Mouse (Mus musculus) retina, adult 2 months (tissue): ENCODE measurements at regions not wholly inside any gene's neighbourhood (a gene's known extent, or its start where the extent isn't known, plus 50 kb on each side); places are given as distances from the start of the nearest gene placed in this dataset.

Source experiments
- DNase-seq: peaks from one replicate; pipeline ENCODE4 v3.0.0-alpha.2; 2012; ENCODE audit warnings: low read depth, low spot score

DNA sequence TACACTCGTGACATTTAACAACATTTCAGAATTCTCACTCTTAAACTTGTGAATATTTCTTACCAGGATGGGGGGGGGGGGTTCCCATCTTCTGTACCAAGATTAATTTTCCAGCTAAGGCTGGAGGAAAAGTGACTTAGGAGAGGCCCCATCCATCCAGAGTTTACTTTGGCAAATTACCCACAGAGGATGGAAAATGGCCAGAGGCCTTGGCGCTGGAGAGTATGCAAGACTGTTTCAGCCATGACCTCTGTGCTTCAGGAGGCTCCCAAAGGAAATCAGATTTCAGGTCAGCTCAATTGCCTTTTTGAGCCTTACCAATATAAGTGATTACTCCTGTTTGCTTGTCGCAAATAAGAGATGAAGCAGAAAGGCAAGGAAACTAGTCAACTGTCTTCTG, 143.4 kb upstream of the F930015N05Rik start:
- no peak for DNase-seq

DNA sequence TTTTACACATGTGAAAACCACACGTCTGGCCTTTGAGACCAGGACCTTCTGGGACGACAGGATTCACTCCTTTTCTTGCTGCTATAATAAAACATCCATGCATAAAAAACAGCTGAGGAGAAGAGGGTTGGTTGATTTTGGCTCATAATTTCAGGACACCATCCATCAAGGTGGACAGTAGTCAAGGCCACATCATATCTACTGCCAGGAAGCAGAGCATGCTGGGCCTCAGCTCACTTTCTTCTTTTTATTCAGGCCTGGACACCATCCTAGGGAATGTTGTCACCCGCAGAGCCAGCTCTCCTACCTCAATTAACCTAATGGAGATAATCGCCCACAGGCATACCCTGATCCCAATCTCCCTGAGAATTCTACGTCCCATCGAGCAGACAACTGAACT, 149.6 kb upstream of the F930015N05Rik start:
- no peak for DNase-seq

DNA sequence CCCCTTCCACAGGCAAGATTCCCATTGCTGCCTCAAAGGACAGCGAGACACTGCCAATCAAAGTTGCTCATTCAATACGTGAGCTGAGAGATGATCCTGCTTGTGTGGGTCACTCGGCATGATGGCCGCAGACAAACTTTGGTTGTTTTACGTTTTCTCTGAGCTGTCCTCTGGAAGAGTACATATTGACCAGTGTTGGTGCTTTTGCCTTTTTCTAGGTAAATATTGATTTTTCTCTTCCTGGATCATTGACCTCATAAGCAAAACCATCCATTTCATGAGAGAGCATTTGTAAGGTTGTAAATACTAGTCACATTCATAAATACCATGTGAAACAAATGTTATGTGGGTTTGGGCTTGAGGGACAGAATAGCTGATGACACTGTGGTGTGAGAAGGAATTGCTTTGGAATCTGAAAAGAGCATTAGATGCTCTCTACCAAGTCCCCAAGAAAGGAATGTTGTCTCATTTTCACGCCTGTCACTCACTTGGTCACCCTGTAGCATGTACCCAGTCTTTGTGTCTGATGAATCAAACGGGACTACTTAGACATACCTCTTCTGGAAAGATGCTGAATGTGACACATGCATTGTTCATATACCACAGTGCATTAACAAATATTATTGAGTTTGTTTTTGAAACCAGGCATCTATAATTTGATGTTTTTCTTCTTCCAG, 150.7 kb upstream of the F930015N05Rik start:
- no peak for DNase-seq

DNA sequence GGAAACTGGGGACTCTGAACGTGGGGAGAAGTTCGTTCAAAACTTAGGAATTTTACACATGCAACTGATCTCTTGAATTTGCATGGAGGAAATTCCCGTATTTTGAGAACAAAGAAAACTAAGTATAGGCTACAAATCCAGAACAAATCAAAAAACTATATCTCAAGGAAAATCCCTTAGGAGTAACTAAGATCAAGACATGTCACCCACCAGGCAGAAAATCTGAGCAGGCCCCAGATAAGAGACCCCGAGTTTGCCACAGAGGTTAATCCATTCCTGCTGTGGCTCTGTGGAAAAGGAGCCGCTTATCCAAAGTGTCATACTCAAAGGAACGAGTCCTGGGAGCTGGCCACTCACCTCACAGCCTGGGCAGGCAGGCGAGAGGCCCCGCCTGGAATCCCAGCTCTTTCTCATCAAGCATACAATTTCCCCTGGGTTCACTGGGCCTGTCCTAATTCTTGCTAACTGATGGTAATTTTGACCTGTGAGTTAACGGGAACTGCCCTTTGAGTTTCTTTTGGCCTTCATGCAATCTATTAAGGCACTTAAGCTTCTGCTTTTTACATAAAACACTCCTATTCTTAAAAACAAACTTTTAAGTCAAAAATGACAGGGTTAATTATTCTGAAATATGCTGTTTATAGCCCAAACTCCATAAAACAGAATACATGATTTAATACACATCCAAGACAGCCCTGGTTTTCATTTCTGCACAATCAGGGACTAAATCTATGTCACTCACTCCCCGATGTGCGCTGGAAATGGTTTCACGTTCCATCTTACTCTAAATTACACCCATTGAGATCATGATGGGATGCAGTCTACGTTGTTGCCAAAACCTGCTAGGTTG, 151.5 kb upstream of the F930015N05Rik start:
- DNase-seq: no peak

DNA sequence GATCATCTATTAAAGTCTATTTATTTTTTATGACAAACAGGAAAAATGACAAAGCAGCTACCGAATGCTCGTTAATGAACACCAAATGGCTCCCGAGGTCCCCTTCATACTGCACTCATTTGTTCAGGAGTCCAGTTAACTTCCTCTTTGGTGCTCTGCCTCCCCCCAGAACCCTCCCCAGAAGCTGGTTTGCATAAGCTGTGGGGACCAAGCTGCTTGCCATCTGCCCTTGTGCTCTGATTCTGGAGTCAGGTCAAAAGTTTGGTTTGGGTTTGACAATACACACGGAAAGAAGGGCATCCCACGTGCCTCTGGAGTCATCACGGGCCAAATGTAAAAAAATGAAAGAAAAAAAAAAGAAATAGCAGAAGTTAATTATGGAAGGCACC, 152.1 kb upstream of the F930015N05Rik start:
- no peak for DNase-seq

DNA sequence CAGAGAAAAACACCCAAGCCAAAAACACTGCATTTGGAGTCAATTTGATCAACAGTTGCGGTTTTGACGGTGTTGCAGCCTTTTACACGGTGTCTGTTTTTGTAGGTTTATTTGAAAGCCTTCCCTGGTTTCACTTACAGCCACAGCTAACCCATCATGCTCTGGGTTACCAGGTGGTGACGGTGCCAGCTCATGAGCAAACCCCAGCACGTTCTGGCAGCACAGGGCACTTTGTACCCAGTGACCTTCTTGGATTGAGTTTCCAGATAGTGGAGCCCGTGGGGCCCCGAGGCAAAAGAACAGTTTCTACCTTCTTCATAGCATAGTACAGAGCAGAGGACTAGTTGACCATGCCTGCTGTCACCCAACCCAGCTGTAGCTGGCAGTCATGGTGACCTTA, 152.6 kb upstream of the F930015N05Rik start:
- no peak for DNase-seq

DNA sequence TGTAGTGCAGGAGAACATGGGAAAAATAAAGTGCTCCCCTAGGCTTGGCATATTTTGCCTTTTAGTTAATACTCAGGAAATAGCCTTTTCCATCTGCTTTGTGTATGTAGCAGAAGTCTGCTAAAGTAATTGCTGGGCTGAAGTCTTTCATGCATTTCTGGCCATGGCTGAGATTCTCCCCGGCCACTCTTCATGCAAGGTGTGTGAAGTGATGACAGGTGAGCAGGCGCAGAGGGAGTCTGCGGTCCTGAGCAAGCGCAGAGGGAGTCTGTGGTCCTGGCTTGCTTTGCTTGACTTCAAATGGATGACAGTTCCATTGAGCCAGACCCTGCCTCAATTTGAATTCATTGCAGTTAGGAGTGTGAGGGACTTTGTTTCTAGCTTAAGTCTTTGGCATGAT, 153.6 kb upstream of the F930015N05Rik start:
- no peak for DNase-seq

DNA sequence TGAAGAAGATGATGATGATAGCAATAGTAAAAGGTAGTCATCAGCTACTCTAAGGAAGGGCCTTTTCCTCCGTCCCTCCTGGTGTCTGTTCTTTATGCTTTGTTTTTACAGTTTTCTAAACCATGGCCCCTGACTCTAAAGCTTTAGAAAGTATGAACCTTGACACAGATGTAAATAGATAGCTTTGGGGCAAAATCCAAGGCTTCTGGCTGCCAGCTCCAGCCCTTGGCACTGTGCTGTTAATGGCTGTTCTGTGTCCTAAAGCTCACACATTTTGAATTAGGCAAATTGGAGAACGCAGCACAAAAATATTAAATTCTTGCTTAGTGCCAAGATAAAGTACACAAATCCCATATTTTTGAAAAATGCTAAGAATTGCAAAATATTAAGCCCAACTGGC, 155.8 kb upstream of the F930015N05Rik start:
- no peak for DNase-seq

DNA sequence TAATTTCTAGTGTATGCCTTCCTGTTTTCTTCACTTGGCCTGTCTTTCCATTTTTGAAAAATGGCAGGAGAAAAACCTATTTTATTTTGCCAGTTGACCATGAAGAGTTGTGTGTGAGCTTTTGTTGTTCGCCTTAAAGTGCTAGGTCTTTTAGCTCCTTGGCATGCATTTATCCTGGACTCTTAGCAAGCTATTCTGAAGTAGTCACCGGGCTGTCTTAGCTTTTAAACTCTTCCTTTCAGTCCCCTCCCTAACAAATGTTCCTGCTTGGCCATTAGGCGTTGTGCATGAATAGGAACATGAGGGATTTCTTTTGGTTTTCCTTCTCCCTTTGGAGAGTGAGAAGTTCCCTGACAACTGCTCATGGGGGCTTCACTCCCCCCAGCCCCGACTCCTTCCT, 160.9 kb upstream of the F930015N05Rik start:
- no peak for DNase-seq

DNA sequence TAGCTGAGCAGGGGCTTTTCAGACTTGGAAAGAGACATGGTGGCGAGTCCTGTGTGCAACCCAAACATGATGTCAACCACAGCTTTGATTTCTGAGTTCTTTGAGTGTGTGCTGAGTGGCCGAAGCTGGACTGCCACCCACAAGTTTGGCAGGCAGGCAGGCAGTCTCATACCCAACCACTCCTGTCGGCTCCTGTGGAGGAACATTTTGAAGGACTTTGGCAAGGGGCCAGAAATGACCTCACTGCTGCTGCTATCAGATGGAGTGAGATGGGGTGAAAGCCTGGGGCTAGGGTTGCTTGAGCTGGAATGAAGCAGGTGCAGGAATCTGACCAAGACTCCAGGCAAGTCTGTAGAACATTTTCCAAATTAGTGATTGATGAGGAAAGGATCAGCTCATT, 162.7 kb upstream of the F930015N05Rik start:
- no peak for DNase-seq

DNA sequence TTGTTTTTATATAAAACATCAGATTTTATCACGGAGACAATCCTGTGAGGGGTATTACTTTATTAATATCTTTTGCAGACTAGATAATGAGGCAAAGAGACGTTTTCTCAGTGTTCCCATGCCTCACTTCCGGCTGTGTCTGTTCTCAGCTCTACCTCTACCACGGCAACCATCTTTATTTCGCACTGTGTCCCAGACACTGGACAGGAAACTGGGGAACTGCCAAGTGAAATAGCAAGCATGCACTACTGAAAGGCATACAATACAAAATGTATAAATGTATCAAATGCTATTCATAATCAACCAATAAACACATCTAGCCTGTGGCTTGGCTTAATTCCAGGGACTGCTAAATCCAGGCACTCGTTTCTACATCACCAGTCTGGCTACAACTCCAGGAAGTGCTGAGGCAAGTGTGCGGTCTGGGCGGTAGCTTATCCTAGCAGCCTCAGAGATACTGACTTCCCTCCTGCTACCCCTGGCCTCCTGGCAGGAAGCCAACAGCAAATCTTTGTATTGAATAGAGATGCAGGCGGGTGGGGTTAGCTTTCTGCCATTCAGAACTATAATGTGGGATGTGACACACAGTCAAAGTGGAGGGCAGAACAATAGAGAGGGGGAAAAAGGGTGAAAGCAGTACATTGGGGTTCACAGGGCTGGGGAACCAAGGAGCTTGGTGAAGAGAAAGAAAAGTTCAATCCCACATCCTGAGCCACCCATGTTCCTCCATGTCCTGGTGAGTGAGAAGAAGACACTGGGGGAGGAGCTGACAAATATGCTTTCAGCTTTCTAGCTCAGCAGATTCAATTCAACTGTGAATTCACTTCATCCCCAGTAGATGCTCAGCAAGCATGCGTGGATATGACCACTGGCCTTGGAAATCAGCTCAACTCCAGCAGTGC, 164.0 kb upstream of the F930015N05Rik start:
- DNase-seq: no peak

DNA sequence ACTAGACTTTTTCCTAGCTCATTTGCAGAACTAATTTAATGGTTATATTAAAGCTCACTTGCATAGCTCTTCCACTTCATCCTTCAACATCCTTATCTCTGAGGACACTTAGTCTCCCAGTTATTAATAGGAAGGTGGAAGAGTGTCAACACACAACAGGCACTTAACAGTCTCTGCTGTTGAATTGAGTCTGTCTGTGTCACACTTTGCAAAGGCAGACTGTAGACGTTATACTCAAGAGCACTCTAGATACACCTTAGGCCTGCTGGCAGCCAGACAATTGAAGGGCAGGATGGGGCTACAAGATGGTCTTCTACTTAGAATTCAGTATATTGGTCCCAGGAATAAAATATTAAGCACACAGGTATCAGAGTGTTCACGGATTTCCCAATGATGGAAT, 172.6 kb upstream of the F930015N05Rik start:
- no peak for DNase-seq

DNA sequence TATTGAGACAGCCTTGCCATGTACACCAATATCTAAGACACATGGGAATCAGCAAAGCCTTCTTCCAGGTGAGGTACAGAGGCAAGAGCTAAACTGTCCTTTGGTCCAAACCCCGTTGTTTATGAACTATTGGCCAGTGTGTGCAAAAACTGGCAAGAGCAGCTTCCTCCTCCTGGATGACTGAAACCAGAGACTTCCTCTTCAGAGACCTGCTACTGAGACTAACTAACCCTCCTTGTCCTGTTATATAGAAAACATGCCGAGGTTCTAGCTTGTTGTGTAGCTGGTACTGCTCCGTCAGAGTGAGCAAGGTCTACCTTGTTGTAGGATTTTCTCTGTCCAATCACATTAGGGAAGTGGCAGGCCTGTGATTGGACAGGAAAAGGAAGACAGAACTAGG, 174.3 kb upstream of the F930015N05Rik start:
- DNase-seq: no peak

DNA sequence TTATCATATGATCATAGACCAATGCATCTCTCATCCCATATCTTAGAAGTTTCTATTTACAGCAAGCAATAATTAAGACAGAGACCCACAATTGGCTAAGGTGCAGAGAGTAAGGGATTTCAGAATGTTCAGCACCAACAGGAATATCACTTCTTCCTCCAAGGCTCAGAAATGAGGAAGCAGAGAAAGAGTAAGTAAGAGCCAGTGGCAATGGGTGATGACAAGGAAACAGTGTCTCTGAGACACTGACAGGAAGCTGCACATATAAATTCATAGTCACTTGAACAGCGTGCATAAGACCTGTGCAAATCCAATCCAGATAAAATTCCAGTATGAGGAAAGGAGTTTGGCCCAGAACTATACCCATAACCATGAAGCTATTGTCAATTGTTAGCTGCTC, 178.7 kb upstream of the F930015N05Rik start:
- DNase-seq: no peak

DNA sequence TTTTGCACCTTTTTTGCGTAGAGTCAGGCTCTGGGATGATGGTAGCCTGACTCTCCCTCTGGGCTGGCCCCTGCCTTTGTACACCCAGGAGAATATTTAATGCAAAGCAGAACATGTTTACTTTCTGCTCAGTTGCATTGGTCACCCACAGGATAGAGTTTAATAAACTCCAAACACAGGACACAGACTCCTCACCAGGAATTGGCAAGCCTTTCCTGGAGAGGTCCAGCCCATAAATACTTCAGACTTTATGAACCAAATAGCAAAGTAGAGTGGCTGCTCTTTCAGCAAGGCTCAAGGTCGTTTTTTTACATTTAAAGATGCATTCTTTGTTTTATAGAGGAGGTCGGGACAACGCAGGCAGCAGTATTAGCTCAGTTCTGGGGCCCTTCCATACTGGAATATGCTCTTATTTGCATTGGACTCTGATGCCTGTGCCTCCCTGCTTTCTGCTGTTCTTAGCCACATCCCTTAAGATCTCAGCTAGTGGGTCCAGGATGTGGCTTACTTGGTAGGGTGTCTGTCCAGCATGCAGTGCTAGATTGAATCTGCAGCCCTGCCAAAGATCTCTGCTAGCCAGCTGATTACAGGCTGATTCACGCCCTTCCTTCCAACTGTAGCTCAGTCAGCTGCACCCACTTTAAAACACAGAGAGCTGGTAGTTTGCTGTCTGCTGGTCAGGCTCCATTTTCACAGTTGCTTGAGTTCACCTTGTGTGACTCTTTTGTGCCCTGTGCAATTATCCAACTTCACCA, 182.4 kb upstream of the F930015N05Rik start:
- no peak for DNase-seq

DNA sequence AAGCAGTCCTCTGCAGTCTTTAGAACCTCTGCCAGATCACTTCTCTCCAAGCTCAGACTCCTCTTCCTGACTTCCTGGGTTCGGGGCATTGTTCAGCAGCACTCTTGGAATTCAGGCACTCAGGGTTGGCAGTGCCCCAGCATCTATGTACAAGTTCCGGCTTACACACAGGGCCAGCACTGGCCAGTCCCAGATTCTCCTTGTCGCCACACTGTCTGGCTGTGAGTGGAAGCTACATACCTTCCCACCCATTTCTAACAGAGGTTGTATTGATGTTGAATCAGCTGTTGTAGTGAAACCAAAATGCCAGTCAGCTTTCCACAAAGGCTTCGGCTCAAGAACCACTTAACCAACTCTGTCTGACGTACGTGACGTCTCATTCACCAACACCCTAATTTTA, 190.7 kb upstream of the F930015N05Rik start:
- DNase-seq: no peak

DNA sequence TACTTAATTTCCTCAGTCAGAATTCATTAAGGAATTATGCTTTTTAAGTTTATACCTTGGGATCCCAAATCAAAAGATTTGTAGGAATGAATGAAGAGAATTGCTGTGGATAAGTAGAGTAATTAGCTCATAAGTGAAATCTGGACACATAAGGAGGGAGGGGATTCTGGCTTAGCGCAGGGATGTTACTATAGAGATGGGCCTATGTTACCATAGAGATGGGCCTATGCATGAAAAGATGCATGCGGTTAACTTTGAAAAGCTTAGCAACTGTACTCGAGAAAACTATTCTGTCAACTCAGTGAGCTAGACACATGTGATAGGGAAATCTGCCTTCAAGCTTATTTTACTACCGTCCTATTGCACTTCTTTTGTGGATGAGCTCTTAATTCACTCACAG, 204.5 kb upstream of the F930015N05Rik start:
- DNase-seq: no peak

DNA sequence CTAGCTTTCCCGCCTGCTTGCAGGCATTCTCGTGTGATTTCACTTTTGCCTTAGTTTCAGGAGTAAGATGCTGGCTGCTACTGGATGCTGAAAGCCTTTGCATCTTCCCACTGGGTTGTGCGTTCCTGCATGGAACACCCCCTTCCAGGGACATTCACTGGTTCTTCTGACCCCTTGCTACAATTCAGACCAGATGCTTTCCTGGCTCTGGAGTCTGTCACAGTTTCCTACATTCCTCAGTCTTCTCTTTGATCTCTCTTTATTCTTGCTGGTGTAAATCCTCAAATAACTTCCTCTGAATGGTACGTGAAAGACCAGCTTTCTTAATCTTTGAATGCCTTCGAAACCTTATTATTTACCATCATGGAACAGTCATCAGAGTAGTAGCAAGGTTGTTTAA, 206.7 kb upstream of the F930015N05Rik start:
- DNase-seq: no peak

DNA sequence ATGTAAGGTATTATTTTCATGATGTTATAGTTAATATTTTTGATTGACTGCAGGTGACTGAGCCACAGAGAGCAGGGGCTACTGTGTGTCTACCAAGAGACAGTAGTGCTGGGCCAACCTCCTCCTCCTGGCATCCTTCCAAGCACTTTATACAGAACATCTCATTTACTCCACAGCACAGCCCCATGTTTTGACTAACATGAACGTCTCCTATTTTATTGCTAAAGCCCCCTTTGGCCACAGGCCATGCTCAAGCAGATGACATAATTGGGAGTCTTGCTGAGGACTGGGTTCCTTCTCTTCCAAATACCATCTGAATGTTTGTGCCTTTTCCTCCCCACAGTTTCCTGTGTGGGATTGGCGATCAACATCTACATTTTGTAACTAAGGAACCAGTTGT, 211.5 kb upstream of the F930015N05Rik start:
- no peak for DNase-seq

DNA sequence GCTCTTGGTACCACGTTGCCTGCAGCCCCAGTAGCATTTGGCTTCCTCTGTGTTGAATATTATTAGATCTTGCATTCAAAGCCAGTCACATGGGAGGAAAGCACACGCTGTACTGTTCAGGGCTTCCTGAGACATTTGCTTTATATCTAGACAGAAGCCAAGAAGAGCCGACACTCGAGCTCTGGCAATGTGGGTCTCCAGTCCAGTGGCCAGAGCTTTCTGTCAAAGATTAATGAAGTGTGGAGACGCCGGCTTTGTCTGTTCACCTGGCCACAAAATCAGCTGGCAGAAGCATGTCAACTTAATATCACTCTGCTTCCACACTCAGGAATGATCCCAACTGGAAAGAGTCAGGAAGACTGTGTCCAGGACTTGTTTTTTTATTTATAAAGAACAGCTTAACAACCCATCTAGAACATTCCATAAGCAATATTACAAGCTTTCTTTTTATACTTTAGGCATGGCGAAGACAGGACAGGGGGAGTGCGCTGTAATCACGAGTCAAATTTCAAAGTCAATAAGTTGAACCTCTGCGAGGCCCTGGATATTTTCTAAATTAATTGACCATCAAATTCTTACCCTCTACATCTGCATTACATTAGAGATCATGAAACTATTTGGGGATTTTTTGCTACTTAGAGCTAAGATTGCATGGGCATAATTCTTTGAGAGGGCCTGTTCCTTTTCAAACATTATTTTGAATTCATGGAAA, 214.3 kb upstream of the F930015N05Rik start:
- no peak for DNase-seq

DNA sequence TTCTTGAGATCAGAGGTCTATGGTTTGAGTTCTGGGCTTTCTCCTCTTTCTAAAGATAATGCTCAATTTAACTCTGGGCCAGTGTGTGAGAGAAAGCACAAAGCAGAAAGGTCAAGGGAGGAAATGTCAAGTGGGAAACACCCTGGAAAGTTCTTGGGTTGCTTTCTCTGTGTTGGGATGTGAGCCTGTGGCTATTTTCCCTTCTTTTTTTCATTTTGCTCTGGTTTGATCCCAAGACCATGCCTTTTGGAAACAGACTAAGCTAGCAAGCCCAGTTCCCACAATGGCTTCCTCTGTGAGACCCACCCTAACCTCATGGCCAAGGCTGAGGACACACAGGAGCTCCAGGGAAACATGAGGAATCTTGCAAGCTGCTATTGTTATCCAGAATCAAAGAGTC, 216.4 kb upstream of the F930015N05Rik start:
- DNase-seq: no peak
